Mouse (Mus musculus): ENCODE results near the gene Mrps12. TPM values are rescaled to one million over a fixed set of nuclear protein-coding genes. Genes with fewer than 3 reads are reported as not detected.
A peak's percentile ranks its signal among the peaks of the same experiment; 100 is the strongest.

The Mrps12 gene
- polyA plus RNA-seq, 1 experiment from 2014 or later, result 96.7 TPM

GRCm38 (mm10) chr7:28749935-28750334 is 8.3 kb upstream of the Mrps12 start:
- ATAC-seq (replicated peaks), result no peak
- Histone ChIP-seq H3K9me3 (no peaks in the 10 kb centered on the region), H3K27ac (no peak overlapping the region), H3K4me1 (no peaks in the 10 kb centered on the region), H3K9ac (no peak overlapping the region), H3K27me3 (replicated peaks) (no peaks in the 10 kb centered on the region), H3K36me3 (replicated peaks) (no peaks in the 10 kb centered on the region), H3K4me3 (no peak overlapping the region), H3K4me2 (no peak overlapping the region)
- 99% methylated on average over 7 of the region's 7 CpGs for WGBS

- Histone ChIP-seq H3K27me3 (replicated peaks) (no peaks in the 10 kb centered on the region), H3K36me3 (replicated peaks) (peaks cover 3% of the 10 kb centered on the region; the same call in 1 of the 2 replicates), H3K4me2 (peak overlapping the region; percentile 91), H3K4me1 (peaks cover 14% of the 10 kb centered on the region), H3K27ac (peak overlapping the region; percentile 74), H3K9me3 (no peaks in the 10 kb centered on the region), H3K4me3 (peak overlapping the region; percentile 90), H3K9ac (peak overlapping the region; percentile 73)
- ATAC-seq (replicated peaks), result peak; percentile 27; the same call in 1 of the 2 replicates
- WGBS, result under 1% methylated on average over 13 of the region's 13 CpGs
Observed at GRCm38 (mm10) chr7:28741368-28741708, 282 bp downstream of the Mrps12 start.

- Histone ChIP-seq H3K9me3 (no peaks in the 10 kb centered on the region), H3K27me3 (replicated peaks) (no peaks in the 10 kb centered on the region), H3K4me3 (peak overlapping the region; percentile 90), H3K9ac (peak overlapping the region; percentile 73), H3K36me3 (replicated peaks) (peaks cover 3% of the 10 kb centered on the region; the same call in 1 of the 2 replicates), H3K27ac (peak overlapping the region; percentile 74; the same call in 1 of the 2 replicates), H3K4me2 (peak overlapping the region; percentile 91), H3K4me1 (peaks cover 14% of the 10 kb centered on the region)
- 41% methylated on average over 9 of the region's 9 CpGs for WGBS
- no peak for ATAC-seq (replicated peaks)
Observed at GRCm38 (mm10) chr7:28740949-28741348, 671 bp downstream of the Mrps12 start.

GRCm38 (mm10) chr7:28739829-28740228 is 1.8 kb downstream of the Mrps12 start:
- no peak for ATAC-seq (replicated peaks)
- Histone ChIP-seq H3K36me3 (replicated peaks) (peaks cover 3% of the 10 kb centered on the region; the same call in 1 of the 2 replicates), H3K9ac (no peak overlapping the region), H3K4me2 (no peak overlapping the region), H3K27me3 (replicated peaks) (no peaks in the 10 kb centered on the region), H3K9me3 (no peaks in the 10 kb centered on the region), H3K4me1 (peaks cover 14% of the 10 kb centered on the region), H3K4me3 (no peak overlapping the region), H3K27ac (no peak overlapping the region)
- 96% methylated on average over 21 of the region's 21 CpGs for WGBS

GRCm38 (mm10) chr7:28735701-28736100 is 5.9 kb downstream of the Mrps12 start:
- WGBS, result 86% methylated on average over 6 of the region's 6 CpGs
- ATAC-seq (replicated peaks), result no peak
- H3K9ac ChIP-seq, result no peak overlapping the region
- peaks cover 10% of the 10 kb centered on the region for H3K4me1 ChIP-seq
- no peak overlapping the region for H3K27ac ChIP-seq
- H3K4me2 ChIP-seq, result no peak overlapping the region
- peaks cover 3% of the 10 kb centered on the region; the same call in 1 of the 2 replicates for H3K36me3 ChIP-seq (replicated peaks)
- H3K9me3 ChIP-seq, result no peaks in the 10 kb centered on the region
- H3K4me3 ChIP-seq, result no peak overlapping the region
- H3K27me3 ChIP-seq (replicated peaks), result no peaks in the 10 kb centered on the region

- Histone ChIP-seq H3K4me1 (peaks cover 9% of the 10 kb centered on the region), H3K4me2 (peak overlapping the region; percentile 53), H3K27me3 (replicated peaks) (no peaks in the 10 kb centered on the region), H3K4me3 (peak overlapping the region; percentile 38), H3K9ac (no peak overlapping the region), H3K36me3 (replicated peaks) (peaks cover under 1% of the 10 kb centered on the region; the same call in 1 of the 2 replicates), H3K27ac (no peak overlapping the region), H3K9me3 (no peaks in the 10 kb centered on the region)
- ATAC-seq (replicated peaks), result 0 out of 2 replicates have a peak, but pooled peaks have one; percentile 3
- 6% methylated on average over 11 of the region's 11 CpGs for WGBS
Observed at GRCm38 (mm10) chr7:28733211-28733610, 8.4 kb downstream of the Mrps12 start.

GRCm38 (mm10) chr7:28732341-28733142 is 9.1 kb downstream of the Mrps12 start:
- Histone ChIP-seq H3K9me3 (no peaks in the 10 kb centered on the region), H3K36me3 (replicated peaks) (no peaks in the 10 kb centered on the region), H3K4me3 (peak overlapping the region; percentile 38), H3K27me3 (replicated peaks) (no peaks in the 10 kb centered on the region), H3K4me2 (peak overlapping the region; percentile 53), H3K9ac (peak overlapping the region; percentile 3; the same call in 1 of the 2 replicates), H3K27ac (no peak overlapping the region), H3K4me1 (peaks cover 9% of the 10 kb centered on the region)
- WGBS, result 2% methylated on average over 58 of the region's 58 CpGs
- peak; percentile 80 for ATAC-seq (replicated peaks)

GRCm38 (mm10) chr7:28727649-28728340 is 13.8 kb downstream of the Mrps12 start:
- H3K36me3 ChIP-seq (replicated peaks), result no peaks in the 10 kb centered on the region
- 0 out of 2 replicates have a peak, but pooled peaks have one; percentile 11 for ATAC-seq (replicated peaks)
- no peak overlapping the region for H3K9ac ChIP-seq

GRCm38 (mm10) chr7:28726600-28726999 is 15.0 kb downstream of the Mrps12 start:
- no peaks in the 10 kb centered on the region for H3K9me3 ChIP-seq
- H3K36me3 ChIP-seq (replicated peaks), result no peaks in the 10 kb centered on the region
- WGBS, result 5% methylated on average over 14 of the region's 14 CpGs
- peak overlapping the region; percentile 33 for H3K4me2 ChIP-seq
- peaks cover 3% of the 10 kb centered on the region for H3K4me1 ChIP-seq
- H3K27me3 ChIP-seq (replicated peaks), result no peaks in the 10 kb centered on the region
- H3K27ac ChIP-seq, result no peak overlapping the region
- H3K9ac ChIP-seq, result peak overlapping the region; percentile 17; the same call in 1 of the 2 replicates
- ATAC-seq (replicated peaks), result peak; percentile 73; the same call in 1 of the 2 replicates
- H3K4me3 ChIP-seq, result no peak overlapping the region

More at GRCm38 (mm10) chr7:28727649-28728340, 13.8 kb downstream of the Mrps12 start:
- Histone ChIP-seq H3K27me3 (replicated peaks) (no peaks in the 10 kb centered on the region), H3K27ac (no peak overlapping the region), H3K4me1 (peaks cover 8% of the 10 kb centered on the region), H3K4me3 (no peak overlapping the region), H3K4me2 (no peak overlapping the region), H3K9me3 (no peaks in the 10 kb centered on the region)
- 50% methylated on average over 10 of the region's 10 CpGs for WGBS

GRCm38 (mm10) chr7:28724613-28725012 is 17.0 kb downstream of the Mrps12 start:
- Histone ChIP-seq H3K27ac (no peak overlapping the region), H3K9ac (no peak overlapping the region), H3K4me2 (no peak overlapping the region), H3K4me1 (peaks cover 3% of the 10 kb centered on the region), H3K36me3 (replicated peaks) (no peaks in the 10 kb centered on the region), H3K27me3 (replicated peaks) (no peaks in the 10 kb centered on the region), H3K9me3 (no peaks in the 10 kb centered on the region), H3K4me3 (no peak overlapping the region)
- WGBS, result 90% methylated on average over 2 of the region's 2 CpGs
- ATAC-seq (replicated peaks), result no peak

GRCm38 (mm10) chr7:28722079-28722478 is 19.5 kb downstream of the Mrps12 start:
- no peak overlapping the region for H3K4me2 ChIP-seq
- no peak overlapping the region for H3K9ac ChIP-seq
- ATAC-seq (replicated peaks), result no peak
- WGBS, result 95% methylated on average over 7 of the region's 7 CpGs
- H3K36me3 ChIP-seq (replicated peaks), result no peaks in the 10 kb centered on the region
- H3K9me3 ChIP-seq, result no peaks in the 10 kb centered on the region
- no peak overlapping the region for H3K27ac ChIP-seq
- H3K4me3 ChIP-seq, result no peak overlapping the region
- H3K27me3 ChIP-seq (replicated peaks), result no peaks in the 10 kb centered on the region
- peaks cover 3% of the 10 kb centered on the region for H3K4me1 ChIP-seq

- no peak overlapping the region for H3K4me3 ChIP-seq
- ATAC-seq (replicated peaks), result no peak
- peaks cover 7% of the 10 kb centered on the region for H3K4me1 ChIP-seq
- no peaks in the 10 kb centered on the region for H3K9me3 ChIP-seq
- no peak overlapping the region for H3K9ac ChIP-seq
- no peaks in the 10 kb centered on the region for H3K36me3 ChIP-seq (replicated peaks)
- no peak overlapping the region for H3K27ac ChIP-seq
- no peaks in the 10 kb centered on the region for H3K27me3 ChIP-seq (replicated peaks)
- no peak overlapping the region for H3K4me2 ChIP-seq
- WGBS, result 72% methylated on average over 3 of the region's 3 CpGs
Observed at GRCm38 (mm10) chr7:28720753-28721537, 20.7 kb downstream of the Mrps12 start.

Measured in midbrain, embryonic 15.5 days (tissue).